Mouse (Mus musculus) kidney, postnatal 0 days (tissue): ENCODE data around the gene Spo11. TPM values are rescaled to one million over a fixed set of nuclear protein-coding genes. Genes with fewer than 3 reads are reported as not detected.

Source experiments
- ATAC-seq: fragments of 200-750 bp; cut with Nextera tagmentation; replicated peaks from 2 replicates; pipeline ENCODE4 v1.8.0; 2017; ENCODE audit warnings: low read depth, moderate number of reproducible peaks, moderate TSS enrichment, moderate library complexity; ENCODE audit not compliant: low FRiP score
- DNase-seq: peaks from one replicate; pipeline ENCODE4 v3.0.0-alpha.2; 2016; ENCODE audit warnings: low spot score
- H3K27ac ChIP-seq: fragments of 300-500 bp; sonication (generic); 2 replicates; pipeline ENCODE4 v1.5.1; 2014; ENCODE audit warnings: mild to moderate bottlenecking
- H3K27me3 ChIP-seq: fragments of 300-500 bp; sonication (generic); 2 replicates; pipeline ENCODE4 v1.6.1; 2014; ENCODE audit warnings: low read length, mixed read lengths; ENCODE audit not compliant: insufficient read depth
- H3K36me3 ChIP-seq: fragments of 300-500 bp; sonication (generic); 2 replicates; pipeline ENCODE4 v1.6.1; 2014; ENCODE audit warnings: low read length, mixed read lengths; ENCODE audit not compliant: insufficient read depth
- H3K4me1 ChIP-seq: fragments of 300-500 bp; sonication (generic); replicated peaks from 2 replicates; pipeline ENCODE4 v1.6.1; 2014; ENCODE audit warnings: antibody characterized with exemption, low read length, mixed read lengths; ENCODE audit not compliant: insufficient read depth
- H3K4me2 ChIP-seq: fragments of 300-500 bp; sonication (generic); 2 replicates; pipeline ENCODE4 v1.6.1; 2014; ENCODE audit warnings: mild to moderate bottlenecking, low read length, moderate library complexity, mixed read lengths
- H3K4me3 ChIP-seq: fragments of 300-500 bp; sonication (generic); replicated peaks from 2 replicates; pipeline ENCODE4 v1.5.1; 2014; ENCODE audit warnings: low read depth, low read length
- H3K9ac ChIP-seq: fragments of 300-500 bp; sonication (generic); 2 replicates; pipeline ENCODE4 v1.6.1; 2014; ENCODE audit warnings: low read depth, low read length
- H3K9me3 ChIP-seq: fragments of 300-500 bp; sonication (generic); replicated peaks from 2 replicates; pipeline ENCODE4 v1.6.1; 2016; ENCODE audit warnings: low read length, inconsistent platforms, mixed read lengths
- CTCF ChIP-seq: IDR thresholded peaks from 2 replicates; pipeline ENCODE4 v1.5.1; 2016; ENCODE audit warnings: antibody characterized with exemption, low read depth, mild to moderate bottlenecking, moderate library complexity
- WGBS: fragments of 180-500 bp; shearing (Covaris S2); extraction: QIAGEN DNeasy Blood & Tissue Kit; methylation state at CpG from one replicate; pipeline ENCODE4 v1.1.7; 2014; 5-methylcytosine and 5-hydroxymethylcytosine counted together
- polyA plus RNA-seq: library from polyadenylated mRNA; unstranded; fragments of >200 nt; fragmentation: Nextera tagmentation; extraction: Ambion mirVana; gene quantifications from 2 replicates; pipeline ENCODE4 v1.2.1, GENCODE M21; 2015

Spo11 gene
- polyA plus RNA-seq, 1 experiment from 2014 or later: 0.11 TPM

DNA sequence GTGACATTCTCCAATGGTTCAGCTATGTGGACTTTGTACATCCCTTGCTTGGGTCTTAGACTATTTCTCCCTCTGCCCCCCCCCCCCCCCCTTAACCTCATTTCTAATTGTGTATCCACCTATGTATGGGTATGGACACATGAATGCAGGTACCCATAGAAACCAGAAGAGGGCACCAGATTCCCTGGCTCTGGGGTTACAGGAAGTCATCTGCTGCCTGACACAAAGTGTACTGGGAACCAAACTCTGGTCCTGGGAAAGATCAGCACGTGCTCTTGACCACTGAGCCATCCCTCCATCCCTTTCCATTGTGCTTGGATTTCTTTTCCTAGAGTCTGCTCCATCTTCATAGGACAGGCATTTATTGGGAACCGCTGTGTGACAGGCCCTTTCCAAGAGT lies 25.5 kb upstream of the Spo11 start:
- Histone ChIP-seq H3K4me1 (no peaks in the 10 kb centered on the region), H3K4me3 (no peak overlapping the region)
- DNase-seq: no peak

DNA sequence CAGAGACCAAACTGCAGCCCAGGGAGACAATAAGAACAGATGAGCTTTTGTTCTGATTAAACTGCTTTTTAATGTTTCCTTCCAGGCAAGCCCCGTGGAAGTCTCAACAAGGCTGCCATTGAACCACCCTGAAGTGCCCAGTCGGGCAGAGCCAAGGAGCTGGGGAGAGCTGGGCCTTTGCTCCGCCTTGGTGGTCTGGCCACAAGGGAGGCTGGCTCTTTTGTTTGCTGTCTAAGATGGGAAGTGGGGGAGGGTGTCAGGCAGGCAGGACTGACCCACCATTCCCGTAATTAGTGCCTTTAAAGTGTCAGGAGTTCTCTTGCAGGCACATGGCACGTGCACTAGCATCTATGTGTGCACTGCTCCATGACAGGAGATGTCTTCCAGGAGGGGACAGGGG lies 18.9 kb upstream of the Spo11 start:
- Histone ChIP-seq H3K27me3 (no peaks in the 10 kb centered on the region), H3K27ac (peak overlapping the region; percentile 48; the same call in 1 of the 2 replicates), H3K4me1 (0 out of 2 replicates have a peak, but pooled peaks cover 8% of the 10 kb centered on the region), H3K4me3 (no peak overlapping the region), H3K9me3 (0 out of 2 replicates have a peak, but pooled peaks cover 3% of the 10 kb centered on the region), H3K36me3 (no peaks in the 10 kb centered on the region), H3K4me2 (no peak overlapping the region), H3K9ac (no peak overlapping the region)
- no peak for DNase-seq
- WGBS: 15% methylated on average over 5 of the region's 5 CpGs
- no peak for TF ChIP-seq CTCF
- peak; percentile 62 for ATAC-seq

More for the DNA sequence above, 25.5 kb upstream of the Spo11 start:
- ATAC-seq: no peak
- Histone ChIP-seq H3K27me3 (no peaks in the 10 kb centered on the region), H3K36me3 (no peaks in the 10 kb centered on the region), H3K4me2 (no peak overlapping the region), H3K9me3 (no peaks in the 10 kb centered on the region; the same call in 1 of the 2 replicates), H3K9ac (no peak overlapping the region), H3K27ac (no peak overlapping the region)
- 92% methylated on average over 2 of the region's 2 CpGs for whole genome bisulfite sequencing
- peak; percentile 30; the same call in 1 of the 2 replicates for TF ChIP-seq CTCF

- 34% methylated on average over 13 of the region's 13 CpGs for WGBS
- Histone ChIP-seq H3K4me1 (0 out of 2 replicates have a peak, but pooled peaks cover 8% of the 10 kb centered on the region), H3K27me3 (no peaks in the 10 kb centered on the region), H3K27ac (peak overlapping the region; percentile 48), H3K9me3 (0 out of 2 replicates have a peak, but pooled peaks cover 3% of the 10 kb centered on the region), H3K4me2 (no peak overlapping the region), H3K36me3 (no peaks in the 10 kb centered on the region), H3K9ac (no peak overlapping the region), H3K4me3 (no peak overlapping the region)
- TF ChIP-seq CTCF: peak; percentile 58
- DNase-seq: no peak
- ATAC-seq: peak; percentile 40; the same call in 1 of the 2 replicates
These were observed 18.3 kb upstream of the Spo11 start for GRCm38 (mm10) chr2:172959006-172959768.

- Histone ChIP-seq H3K4me3 (no peak overlapping the region), H3K4me2 (no peak overlapping the region), H3K36me3 (no peaks in the 10 kb centered on the region), H3K9me3 (0 out of 2 replicates have a peak, but pooled peaks cover 3% of the 10 kb centered on the region), H3K9ac (no peak overlapping the region), H3K4me1 (0 out of 2 replicates have a peak, but pooled peaks cover 8% of the 10 kb centered on the region), H3K27ac (no peak overlapping the region), H3K27me3 (no peaks in the 10 kb centered on the region)
- no peak; the same call in 1 of the 2 replicates for TF ChIP-seq CTCF
- DNase-seq (no peak), ATAC-seq (no peak)
- WGBS: 82% methylated on average over 3 of the region's 3 CpGs
These were observed 17.1 kb upstream of the Spo11 start for GRCm38 (mm10) chr2:172960350-172960749.

- Histone ChIP-seq H3K4me1 (0 out of 2 replicates have a peak, but pooled peaks cover 8% of the 10 kb centered on the region), H3K36me3 (no peaks in the 10 kb centered on the region), H3K9ac (no peak overlapping the region), H3K27ac (peak overlapping the region; percentile 50; the same call in 1 of the 2 replicates), H3K4me3 (no peak overlapping the region), H3K9me3 (0 out of 2 replicates have a peak, but pooled peaks cover 3% of the 10 kb centered on the region), H3K27me3 (no peaks in the 10 kb centered on the region), H3K4me2 (no peak overlapping the region)
- no peak for TF ChIP-seq CTCF
- DNase-seq: no peak
- WGBS: 33% methylated on average over 6 of the region's 6 CpGs
- no peak; the same call in 1 of the 2 replicates for ATAC-seq
These were observed 16.3 kb upstream of the Spo11 start for GRCm38 (mm10) chr2:172961211-172961610.

DNA sequence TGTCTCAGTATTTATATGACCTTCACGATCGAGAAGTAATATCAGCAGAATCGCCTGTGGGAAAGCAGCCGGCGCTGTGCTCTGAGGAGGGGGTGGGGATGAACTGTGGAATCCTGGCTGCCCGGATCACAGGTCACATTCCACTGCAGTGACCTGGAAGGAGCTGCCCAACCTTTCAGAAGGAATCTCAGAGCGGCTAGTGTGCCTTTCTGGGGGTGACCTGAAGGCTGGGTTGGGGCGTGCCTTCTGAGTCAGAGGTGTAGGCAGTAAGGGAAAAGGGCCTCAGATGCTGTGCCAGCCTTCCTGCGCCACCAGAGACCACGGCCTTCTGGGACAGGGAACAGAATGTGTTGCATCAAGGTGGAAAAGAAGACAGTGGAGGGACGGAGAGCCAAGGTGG lies 12.3 kb upstream of the Spo11 start:
- no peak overlapping the region for H3K27ac ChIP-seq
- H3K4me3 ChIP-seq: no peak overlapping the region
- H3K27me3 ChIP-seq: no peaks in the 10 kb centered on the region
- H3K9ac ChIP-seq: no peak overlapping the region
- H3K36me3 ChIP-seq: no peaks in the 10 kb centered on the region
- 0 out of 2 replicates have a peak, but pooled peaks cover 5% of the 10 kb centered on the region for H3K4me1 ChIP-seq
- DNase-seq (peak; percentile 68), ATAC-seq (peak; percentile 48; the same call in 1 of the 2 replicates)
- no peak overlapping the region for H3K4me2 ChIP-seq
- WGBS: 25% methylated on average over 11 of the region's 11 CpGs
- no peak for TF ChIP-seq CTCF
- no peaks in the 10 kb centered on the region for H3K9me3 ChIP-seq
